In the genomic region with DNA sequence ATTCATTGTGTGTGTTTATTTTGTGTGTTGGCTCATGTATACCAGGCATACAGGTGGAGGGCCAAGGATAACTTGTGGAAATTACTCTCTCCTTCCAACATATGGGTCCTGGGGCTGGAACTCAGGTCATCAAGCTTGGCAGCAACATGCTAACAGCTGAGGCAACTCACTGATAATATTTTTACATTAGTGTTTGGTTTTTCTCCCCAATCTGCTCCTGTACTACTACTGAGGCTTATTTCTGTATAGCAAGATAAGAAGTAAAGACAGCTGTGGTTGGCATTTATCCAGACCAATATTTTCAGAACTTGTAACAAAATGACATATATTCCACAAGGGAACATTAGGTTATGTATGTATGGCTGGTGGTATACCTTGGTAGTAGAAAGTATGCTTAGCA, we compare ENCODE assay signal across 18 mouse cellular contexts. TPM values are rescaled to one million over a fixed set of nuclear protein-coding genes. Genes with fewer than 3 reads are reported as not detected.
"Had no signal": no experiment of that assay in that cellular context is flagged by ENCODE, and none has a peak within 500 bp of the region (broad histone marks: within the 10 kb centered on the region; RNA-seq: fewer than 3 reads in every experiment).

No protein-coding gene starts in this region.

- H3K9me3 ChIP-seq: kidney, embryonic 15.5 days; limb, embryonic 10.5 days; midbrain, embryonic 15.5 days; neural tube, embryonic 12.5 days; stomach, embryonic 15.5 days had no signal

- DNase-seq: kidney, adult 2 months; kidney, postnatal 14 days; lung, adult 2 months; lung, postnatal 36 days; right cerebral cortex, postnatal 14 days; thymus, adult 2 months; thymus, postnatal 25 days had no signal

- H3K36me3 ChIP-seq: limb, embryonic 10.5 days; midbrain, embryonic 15.5 days; neural tube, embryonic 12.5 days; stomach, embryonic 15.5 days had no signal

- ATAC-seq: lung, postnatal 0 days; midbrain, embryonic 15.5 days had no signal

- H3K27ac ChIP-seq: kidney, embryonic 15.5 days; limb, embryonic 10.5 days; midbrain, embryonic 15.5 days; neural tube, embryonic 12.5 days; stomach, embryonic 15.5 days had no signal

- H3K27me3 ChIP-seq: kidney, embryonic 15.5 days; midbrain, embryonic 15.5 days; neural tube, embryonic 12.5 days; stomach, embryonic 15.5 days had no signal

- H3K4me1 ChIP-seq: kidney, embryonic 15.5 days; limb, embryonic 10.5 days; midbrain, embryonic 15.5 days; neural tube, embryonic 12.5 days; stomach, embryonic 15.5 days had no signal

- H3K9ac ChIP-seq: kidney, embryonic 15.5 days; midbrain, embryonic 15.5 days; neural tube, embryonic 12.5 days; stomach, embryonic 15.5 days had no signal

- H3K4me2 ChIP-seq: kidney, embryonic 15.5 days; midbrain, embryonic 11.5 days; midbrain, embryonic 15.5 days; neural tube, embryonic 12.5 days; stomach, embryonic 15.5 days had no signal

- H3K4me3 ChIP-seq: kidney, embryonic 15.5 days; limb, embryonic 10.5 days; midbrain, embryonic 15.5 days; neural tube, embryonic 12.5 days; stomach, embryonic 15.5 days had no signal

RNA-seq across cellular contexts. Expression of a gene that starts 10.5 kb away (rescaled TPM):
- total RNA-seq: monocyte, adult 5-6 weeks; neutrophil, adult 5-6 weeks had no signal

RNA-seq across cellular contexts. Expression of a gene that starts 36.1 kb away (rescaled TPM):
- total RNA-seq: megakaryocyte, adult 5-6 weeks; monocyte, adult 5-6 weeks; neutrophil, adult 5-6 weeks had no signal
- polyA plus RNA-seq: large intestine, adult 2 months; thymus, adult 2 months had no signal
